Comparison of ENCODE assay signal across 8 mouse cellular contexts in genomic region chr3:86998433-86999414, GRCm38 (mm10). TPM values are rescaled to one million over a fixed set of nuclear protein-coding genes. Genes with fewer than 3 reads are reported as not detected.
DNase-seq lines count a peak whose midpoint lies in the region; ATAC-seq lines count a peak whose summit lies in the region.
"Not testable (repeated sequence)": the region's sequence is repeated elsewhere in the genome, so short reads cannot be mapped to it uniquely, and the experiment has no call there.

No protein-coding gene starts in this region.

- not testable (repeated sequence) for H3K4me1 ChIP-seq in intestine, embryonic 14.5 days (replicated peaks; ENCODE audit: control insufficient read depth, insufficient read depth, low read length)

- not testable (repeated sequence) for H3K9me3 ChIP-seq in intestine, embryonic 14.5 days (ENCODE audit: control insufficient read depth, low read length)

- H3K9ac ChIP-seq in intestine, embryonic 14.5 days (ENCODE audit: low read length), result peak overlapping the region; percentile 68

- H3K4me3 ChIP-seq in intestine, embryonic 14.5 days (ENCODE audit: low read depth, low read length), result peak overlapping the region; percentile 55

- peak overlapping the region; percentile 92 for H3K27ac ChIP-seq in intestine, embryonic 14.5 days (ENCODE audit: low read depth)

- not testable (repeated sequence) for H3K36me3 ChIP-seq in intestine, embryonic 14.5 days (ENCODE audit: control insufficient read depth, insufficient read depth, low read length)

- intact Hi-C loops in gastrocnemius, postnatal 36 days (cut with DNase I), result not testable (repeated sequence)
- intact Hi-C loops in left cerebral cortex, postnatal 25 days (cut with DNase I), result loop anchor here (1.0 kb wide), 1 partner anchor 12 kb away; no protein-coding TSS in a partner anchor

- not testable (repeated sequence) for H3K27me3 ChIP-seq in intestine, embryonic 14.5 days (replicated peaks; ENCODE audit: control insufficient read depth, insufficient read depth, low read length)

- DNase-seq in adrenal gland, adult (ENCODE audit: inconsistent age in 2 of 2, low spot score in 1 of 2), result peak; percentile 79 to 95
- peak; percentile 88 for DNase-seq in embryo, embryonic 10.5 days (ENCODE audit: low spot score)
- DNase-seq in gastrocnemius, postnatal 36 days, result peak; percentile 50 to 59
- DNase-seq in intestine, embryonic 14.5 days (ENCODE audit: low spot score), result peak; percentile 94
- peak; percentile 32 to 53 for DNase-seq in left cerebral cortex, postnatal 25 days (ENCODE audit: low spot score in 2 of 2)
- DNase-seq in right cerebral cortex, postnatal 14 days, result peak; percentile 53
- peak; percentile 60 for DNase-seq in urinary bladder, postnatal 25 days (ENCODE audit: low spot score)

- H3K4me2 ChIP-seq in intestine, embryonic 14.5 days (ENCODE audit: low read length), result peak overlapping the region; percentile 55

- peak; percentile 96 for ATAC-seq in intestine, embryonic 14.5 days (replicated peaks; ENCODE audit: low FRiP score, low TSS enrichment, low read depth)
- ATAC-seq in megakaryocyte-erythroid progenitor cell, adult 5-6 weeks (replicated peaks; ENCODE audit: low FRiP score, low TSS enrichment, poor library complexity, severe bottlenecking), result peak; percentile 92

- WGBS in intestine, embryonic 14.5 days, result 4% methylated on average over 23 of the region's 24 CpGs

RNA-seq across cellular contexts. Expression of gene Cd1d1, which starts 0.5 kb away (rescaled TPM):
- total RNA-seq in gastrocnemius, postnatal 36 days (2021), result 1 to 10 TPM; 4.6 to 8.4 TPM
- 40.8 and 42.4 TPM in 2 replicates for polyA plus RNA-seq in intestine, embryonic 14.5 days (2014; fragmentation: Nextera tagmentation; extraction: Ambion mirVana)
- under 1 TPM; 0.76 to 0.89 TPM for total RNA-seq in left cerebral cortex, postnatal 25 days (2021)
- total RNA-seq in megakaryocyte-erythroid progenitor cell, adult 5-6 weeks (2014; fragmentation: Nextera tagmentation), result 18.5 and 25.9 TPM in 2 replicates
- 22.7 and 28.4 TPM in 2 replicates for total RNA-seq in megakaryocyte-erythroid progenitor cell, adult 5-6 weeks (2017)

Comparison
In these comparisons a context has a peak if more than half of its experiments do, and no peak if none do; other contexts are left out.
1. Peak in every context shown above with its lines: DNase-seq, ATAC-seq, H3K4me3 ChIP-seq and H3K27ac ChIP-seq.
2. DNase-seq: peak in every context shown above with its lines; median percentile 94 in intestine, embryonic 14.5 days; 88 in embryo, embryonic 10.5 days; 87 in adrenal gland, adult; 60 in urinary bladder, postnatal 25 days; 54 in gastrocnemius, postnatal 36 days; 53 in right cerebral cortex, postnatal 14 days; 42 in left cerebral cortex, postnatal 25 days.